Mouse (Mus musculus): ENCODE data around the gene Cdk1.

Gene Cdk1

DNA sequence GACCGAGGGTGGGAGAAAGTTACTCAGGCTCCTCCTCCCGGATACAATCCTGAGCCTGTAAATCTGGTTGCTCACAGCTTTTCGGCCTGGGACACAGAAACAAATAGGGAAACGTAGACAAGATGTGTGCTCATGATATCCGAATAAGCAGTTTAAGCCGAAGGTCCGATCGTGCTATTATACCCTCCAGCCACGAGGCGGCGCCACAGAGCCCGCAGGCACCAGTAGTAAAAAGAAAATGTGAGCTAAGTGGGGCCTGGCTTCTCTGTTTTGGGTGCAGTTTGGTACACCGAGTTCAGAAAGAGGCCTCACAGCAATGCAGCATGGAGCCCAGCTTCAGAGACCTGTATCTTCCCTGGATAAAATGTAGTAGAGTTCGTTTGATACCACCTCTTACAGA, 46.5 kb downstream of the Cdk1 start:
- DNase-seq (ENCODE audit: low spot score) = peak; percentile 68

- no peak for DNase-seq (ENCODE audit: low spot score)
Observed at GRCm38 (mm10) chr10:69305600-69305999, 47.1 kb downstream of the Cdk1 start.

DNA sequence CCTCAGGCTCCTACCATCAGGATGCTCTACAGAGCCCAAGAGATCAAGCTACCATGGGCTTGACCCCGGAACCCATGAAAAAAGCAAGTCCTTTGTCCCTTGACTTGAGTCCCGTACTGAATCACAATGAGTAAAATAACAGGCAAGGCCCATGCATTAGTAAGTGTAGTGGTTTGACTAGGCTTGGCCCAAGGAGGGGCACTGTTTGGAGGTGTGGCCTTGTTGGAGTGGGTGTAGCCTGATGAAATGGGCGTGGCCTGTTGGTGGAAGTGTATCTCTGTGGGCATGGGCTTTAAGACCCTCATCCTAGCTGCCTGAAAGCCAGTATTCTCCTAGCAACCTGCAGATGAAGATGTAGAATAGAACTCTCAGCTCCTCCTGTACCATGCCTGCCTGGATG, 47.9 kb downstream of the Cdk1 start:
- no peak for DNase-seq (ENCODE audit: low spot score)

- no peak for DNase-seq (ENCODE audit: low spot score)
Observed at GRCm38 (mm10) chr10:69302667-69303066, 50.1 kb downstream of the Cdk1 start.

DNA sequence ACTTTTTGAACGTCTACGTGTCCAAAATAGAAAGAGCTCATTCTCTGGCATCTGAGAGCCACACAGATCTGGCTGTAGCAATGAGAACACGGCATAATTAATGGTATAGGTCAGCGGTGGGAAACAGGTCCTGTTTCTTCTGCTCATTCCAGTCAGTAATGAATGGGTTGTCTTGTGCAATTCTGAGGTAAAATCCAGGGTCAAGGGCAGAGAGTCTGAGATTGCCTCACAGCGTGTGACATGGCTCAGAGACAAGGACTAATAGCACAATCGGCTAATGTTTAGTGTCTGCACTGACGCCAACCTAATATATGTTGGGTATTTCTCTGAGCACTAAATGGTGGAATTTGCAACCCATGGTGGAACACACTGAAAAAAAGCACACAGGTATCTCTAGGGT, 52.8 kb downstream of the Cdk1 start:
- DNase-seq (ENCODE audit: low spot score) = no peak

DNA sequence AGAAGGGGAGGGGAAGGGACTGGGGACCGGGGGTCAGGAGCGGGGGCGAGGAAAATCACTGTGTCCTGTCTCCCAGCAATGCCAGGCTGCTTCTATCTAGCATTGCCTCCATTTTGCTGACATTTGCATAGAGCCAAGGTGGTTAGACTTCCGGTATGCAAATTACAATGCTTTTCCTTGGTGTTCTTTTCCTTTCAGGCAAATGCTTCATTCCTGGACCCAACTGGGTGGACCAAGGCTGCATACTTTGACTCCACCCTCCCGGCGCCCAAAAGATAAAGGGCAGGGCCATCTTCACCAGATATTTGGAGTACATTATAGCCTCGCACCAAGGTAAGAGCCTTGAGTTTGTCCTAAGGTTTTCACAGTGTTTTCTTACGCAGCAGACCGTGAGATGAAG, 56.8 kb downstream of the Cdk1 start:
- DNase-seq (ENCODE audit: low spot score) = no peak

DNA sequence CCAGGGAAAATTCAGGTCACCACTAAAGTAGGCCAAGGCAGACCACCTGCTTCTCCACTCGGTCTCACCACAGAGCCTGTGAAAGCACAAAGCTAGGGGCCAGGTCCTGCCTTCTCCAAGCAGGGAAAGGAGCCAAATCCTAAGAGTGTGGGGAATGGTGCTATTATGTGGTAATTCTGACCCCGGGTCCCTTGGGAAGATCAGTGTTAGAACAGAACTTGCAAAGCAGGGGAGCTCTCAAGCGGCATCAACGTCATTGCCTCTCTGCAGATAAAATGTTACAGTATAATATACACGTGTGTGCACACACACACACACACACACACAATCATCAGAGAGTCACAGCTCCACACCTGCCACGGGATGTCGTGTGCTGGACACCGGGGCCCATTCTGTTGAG, 62.0 kb downstream of the Cdk1 start:
- no peak for DNase-seq (ENCODE audit: low spot score)

- DNase-seq (ENCODE audit: low spot score) = no peak
Observed at GRCm38 (mm10) chr10:69288720-69289119, 64.0 kb downstream of the Cdk1 start.

- no peak for DNase-seq (ENCODE audit: low spot score)
Observed at GRCm38 (mm10) chr10:69288086-69288485, 64.7 kb downstream of the Cdk1 start.

GRCm38 (mm10) chr10:69286939-69287338, 65.8 kb downstream of the Cdk1 start:
- no peak for DNase-seq (ENCODE audit: low spot score)

Data from urinary bladder, postnatal 25 days (tissue).